Mouse (Mus musculus): Measurements from ENCODE around the gene Gbf1. TPM values are rescaled to one million over a fixed set of nuclear protein-coding genes. Genes with fewer than 3 reads are reported as not detected.

Gbf1 gene
- polyA plus RNA-seq, 1 experiment from 2014 or later: 47.2 TPM

DNA sequence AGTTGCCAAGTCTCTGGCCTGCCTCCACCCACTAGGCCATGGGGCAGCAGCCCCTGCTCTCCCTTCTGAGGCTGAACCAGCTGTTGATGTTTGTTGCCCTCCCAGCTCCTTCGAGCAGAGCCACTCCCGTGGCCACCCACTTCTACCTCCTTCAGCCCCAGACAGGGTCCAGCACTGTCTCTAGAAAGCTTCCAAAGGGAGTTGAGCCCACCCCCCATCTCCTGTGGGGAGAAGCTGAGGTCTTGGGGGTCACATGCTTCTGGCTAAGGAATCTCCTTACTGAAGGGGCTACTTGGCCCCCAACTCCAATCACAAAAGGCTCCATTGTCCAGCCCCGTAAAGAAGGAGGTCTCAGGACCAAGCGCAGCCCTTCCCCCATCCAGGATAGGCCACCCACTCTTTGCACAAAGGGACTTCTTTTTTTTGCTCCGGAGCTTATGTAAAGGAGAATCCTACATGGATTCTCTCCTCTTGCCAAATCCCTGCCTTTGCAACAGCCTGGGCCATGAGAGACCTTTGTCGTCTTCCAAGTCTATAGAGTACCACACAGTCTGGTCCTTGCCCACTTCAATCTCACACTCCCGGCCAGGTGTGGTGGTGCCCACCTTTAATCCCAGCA lies 180.5 kb downstream of the Gbf1 start:
- H3K4me2 ChIP-seq (ENCODE audit: low read depth, low read length): no peak overlapping the region
- 50% methylated on average over 7 of the region's 7 CpGs for WGBS
- ATAC-seq (ENCODE audit: low read depth): no peak

GRCm38 (mm10) chr19:46333906-46334305 lies 181.6 kb downstream of the Gbf1 start:
- WGBS: 80% methylated on average over 3 of the region's 3 CpGs
- no peak for ATAC-seq (ENCODE audit: low read depth)
- H3K9ac ChIP-seq (ENCODE audit: low read length): no peak overlapping the region

More for the DNA sequence above, 180.5 kb downstream of the Gbf1 start:
- H3K36me3 ChIP-seq (ENCODE audit: control insufficient read depth, insufficient read depth, low read length): no peaks in the 10 kb centered on the region
- H3K9me3 ChIP-seq (ENCODE audit: control insufficient read depth, low read length): no peaks in the 10 kb centered on the region
- H3K9ac ChIP-seq (ENCODE audit: low read length): no peak overlapping the region
- H3K27ac ChIP-seq (ENCODE audit: low read length): no peak overlapping the region
- peaks cover 13% of the 10 kb centered on the region for H3K4me1 ChIP-seq (replicated peaks; ENCODE audit: control insufficient read depth, insufficient read depth, low read length)
- no peak overlapping the region for H3K4me3 ChIP-seq (ENCODE audit: low read length)
- H3K27me3 ChIP-seq (ENCODE audit: control insufficient read depth, insufficient read depth, low read depth, low read length): no peaks in the 10 kb centered on the region

More at GRCm38 (mm10) chr19:46333906-46334305, 181.6 kb downstream of the Gbf1 start:
- Histone ChIP-seq H3K9me3 (ENCODE audit: control insufficient read depth, low read length) (no peaks in the 10 kb centered on the region), H3K4me1 (replicated peaks; ENCODE audit: control insufficient read depth, insufficient read depth, low read length) (peaks cover 14% of the 10 kb centered on the region), H3K27me3 (ENCODE audit: control insufficient read depth, insufficient read depth, low read depth, low read length) (no peaks in the 10 kb centered on the region), H3K4me2 (ENCODE audit: low read depth, low read length) (no peak overlapping the region), H3K36me3 (ENCODE audit: control insufficient read depth, insufficient read depth, low read length) (no peaks in the 10 kb centered on the region), H3K27ac (ENCODE audit: low read length) (no peak overlapping the region), H3K4me3 (ENCODE audit: low read length) (no peak overlapping the region)

Other genes starting within 250 kb of the Gbf1 start
- 16.9 and 18.0 TPM in 2 replicates for gene Armh3, start 154.0 kb upstream of the Gbf1 start, polyA plus RNA-seq (2015; fragmentation: Nextera tagmentation; extraction: Ambion mirVana)
- gene Hps6, start 149.0 kb upstream of the Gbf1 start, polyA plus RNA-seq (2015; fragmentation: Nextera tagmentation; extraction: Ambion mirVana): 10.2 and 11.1 TPM in 2 replicates
- gene Pprc1, start 107.6 kb upstream of the Gbf1 start, polyA plus RNA-seq (2015; fragmentation: Nextera tagmentation; extraction: Ambion mirVana): 24.4 and 27.0 TPM in 2 replicates
- 55.3 and 70.7 TPM in 2 replicates for gene Ldb1, start 107.3 kb upstream of the Gbf1 start, polyA plus RNA-seq (2015; fragmentation: Nextera tagmentation; extraction: Ambion mirVana)
- gene Nolc1, start 76.6 kb upstream of the Gbf1 start, polyA plus RNA-seq (2015; fragmentation: Nextera tagmentation; extraction: Ambion mirVana): 59.2 and 66.2 TPM in 2 replicates
- gene Elovl3, start 20.6 kb upstream of the Gbf1 start, polyA plus RNA-seq (2015; fragmentation: Nextera tagmentation; extraction: Ambion mirVana): 0.10 TPM in 1 of 2 replicates, not detected in the other
- gene Pitx3, start 4.2 kb upstream of the Gbf1 start, polyA plus RNA-seq (2015; fragmentation: Nextera tagmentation; extraction: Ambion mirVana): 0.55 TPM in 1 of 2 replicates, not detected in the other
- 8.3 and 9.1 TPM in 2 replicates for gene Nfkb2, start 151.8 kb downstream of the Gbf1 start, polyA plus RNA-seq (2015; fragmentation: Nextera tagmentation; extraction: Ambion mirVana)
- 3.4 and 4.3 TPM in 2 replicates for gene Psd, start 174.6 kb downstream of the Gbf1 start, polyA plus RNA-seq (2015; fragmentation: Nextera tagmentation; extraction: Ambion mirVana)
- gene Fbxl15, start 175.7 kb downstream of the Gbf1 start, polyA plus RNA-seq (2015; fragmentation: Nextera tagmentation; extraction: Ambion mirVana): 12.0 and 13.3 TPM in 2 replicates
- 144 and 153 TPM in 2 replicates for gene Cuedc2, start 186.2 kb downstream of the Gbf1 start, polyA plus RNA-seq (2015; fragmentation: Nextera tagmentation; extraction: Ambion mirVana)
- 10.4 and 11.4 TPM in 2 replicates for gene Mfsd13a, start 188.6 kb downstream of the Gbf1 start, polyA plus RNA-seq (2015; fragmentation: Nextera tagmentation; extraction: Ambion mirVana)
- 1.7 and 1.9 TPM in 2 replicates for gene 2310034G01Rik, start 197.8 kb downstream of the Gbf1 start, polyA plus RNA-seq (2015; fragmentation: Nextera tagmentation; extraction: Ambion mirVana)
- gene Actr1a, start 243.2 kb downstream of the Gbf1 start, polyA plus RNA-seq (2015; fragmentation: Nextera tagmentation; extraction: Ambion mirVana): 132 and 137 TPM in 2 replicates
- gene Sufu, start 244.4 kb downstream of the Gbf1 start, polyA plus RNA-seq (2015; fragmentation: Nextera tagmentation; extraction: Ambion mirVana): 28.1 and 33.8 TPM in 2 replicates

Measured in lung, embryonic 16.5 days (tissue).